Mouse (Mus musculus) lung, adult 2 months (tissue): ENCODE data around the gene Ddit4.

ENCODE experiments used
- CTCF ChIP-seq: fragments of 200-500 bp; IDR thresholded peaks from 2 replicates; pipeline ENCODE4 v1.5.1; 2011; ENCODE audit warnings: mild to moderate bottlenecking, low read length, control low read depth; ENCODE audit not compliant: insufficient read depth
- POLR2A ChIP-seq: fragments of 200-500 bp; IDR thresholded peaks from 2 replicates; pipeline ENCODE4 v1.6.1; 2011; ENCODE audit warnings: low read depth, mild to moderate bottlenecking, control low read depth, low read length, borderline replicate concordance; ENCODE audit errors: extremely low read depth

- TF ChIP-seq CTCF (no peak), POLR2A (no peak)
These were observed 14.2 kb upstream of the Ddit4 start for GRCm38 (mm10) chr10:59965788-59966187.
